Mouse (Mus musculus): ENCODE results near the gene Scube3.

- TF ChIP-seq CTCF (conservative IDR thresholded peaks at IDR 0.05; ENCODE audit: low read length) (peak; percentile 91), POU5F1 (IDR thresholded peaks at IDR 0.05; ENCODE audit: borderline replicate concordance, low read length) (no peak)
These were observed 62.2 kb downstream of the Scube3 start for GRCm38 (mm10) chr17:28204052-28204720.

All from E14TG2a.4 (cell line).